Mouse (Mus musculus): ENCODE data around the gene Spop.

GRCm38 (mm10) chr11:95381146-95381545 lies 32.7 kb upstream of the Spop start:
- TF ChIP-seq GATA1 (IDR thresholded peaks at IDR 0.05; ENCODE audit: borderline replicate concordance, low read length) (no peak), FLI1 (IDR thresholded peaks at IDR 0.05; ENCODE audit: low read length) (no peak)

All from megakaryocyte, embryonic 14.5 days (primary cell).